Mouse (Mus musculus) midbrain, embryonic 15.5 days (tissue): ENCODE measurements around the gene Rpap3. TPM values are rescaled to one million over a fixed set of nuclear protein-coding genes. Genes with fewer than 3 reads are reported as not detected.
A peak's percentile ranks its signal among the peaks of the same experiment; 100 is the strongest.
"Not testable (repeated sequence)": the region's sequence is repeated elsewhere in the genome, so short reads cannot be mapped to it uniquely, and the experiment has no call there.

ENCODE experiments used
- ATAC-seq: fragments of 200-750 bp; cut with Nextera tagmentation; replicated peaks from 2 replicates; pipeline ENCODE4 v1.8.0; 2017; ENCODE audit warnings: moderate TSS enrichment
- H3K27ac ChIP-seq: fragments of 300-500 bp; sonication (generic); 2 replicates; pipeline ENCODE4 v1.5.1; 2015; ENCODE audit warnings: mild to moderate bottlenecking, inconsistent platforms
- H3K27me3 ChIP-seq: fragments of 300-500 bp; sonication (generic); replicated peaks from 2 replicates; pipeline ENCODE4 v1.6.1; 2015; ENCODE audit warnings: inconsistent platforms
- H3K36me3 ChIP-seq: fragments of 300-500 bp; sonication (generic); replicated peaks from 2 replicates; pipeline ENCODE4 v1.6.1; 2015; ENCODE audit warnings: inconsistent platforms
- H3K4me1 ChIP-seq: fragments of 300-500 bp; sonication (generic); 2 replicates; pipeline ENCODE4 v1.6.1; 2015; ENCODE audit warnings: inconsistent platforms
- H3K4me2 ChIP-seq: fragments of 300-500 bp; sonication (generic); 2 replicates; pipeline ENCODE4 v1.6.1; 2015; ENCODE audit warnings: inconsistent platforms, mild to moderate bottlenecking, moderate library complexity
- H3K4me3 ChIP-seq: fragments of 300-500 bp; sonication (generic); 2 replicates; pipeline ENCODE4 v1.5.1; 2015; ENCODE audit warnings: mild to moderate bottlenecking, inconsistent platforms
- H3K9ac ChIP-seq: fragments of 300-500 bp; sonication (generic); 2 replicates; pipeline ENCODE4 v1.6.1; 2015; ENCODE audit warnings: mild to moderate bottlenecking, inconsistent platforms
- H3K9me3 ChIP-seq: fragments of 300-500 bp; sonication (generic); 2 replicates; pipeline ENCODE4 v1.6.1; 2016; ENCODE audit warnings: inconsistent platforms
- WGBS: fragments of 180-500 bp; shearing (Covaris S2); methylation state at CpG from one replicate; pipeline ENCODE4 v1.1.7; 2015; ENCODE audit warnings: mixed read lengths; 5-methylcytosine and 5-hydroxymethylcytosine counted together
- polyA plus RNA-seq: library from polyadenylated mRNA; unstranded; fragments of >200 nt; fragmentation: Nextera tagmentation; extraction: Ambion mirVana; gene quantifications from 2 replicates; pipeline ENCODE4 v1.2.1, GENCODE M21; 2015

The Rpap3 gene
- polyA plus RNA-seq, 1 experiment from 2014 or later, result 33.7 TPM

DNA sequence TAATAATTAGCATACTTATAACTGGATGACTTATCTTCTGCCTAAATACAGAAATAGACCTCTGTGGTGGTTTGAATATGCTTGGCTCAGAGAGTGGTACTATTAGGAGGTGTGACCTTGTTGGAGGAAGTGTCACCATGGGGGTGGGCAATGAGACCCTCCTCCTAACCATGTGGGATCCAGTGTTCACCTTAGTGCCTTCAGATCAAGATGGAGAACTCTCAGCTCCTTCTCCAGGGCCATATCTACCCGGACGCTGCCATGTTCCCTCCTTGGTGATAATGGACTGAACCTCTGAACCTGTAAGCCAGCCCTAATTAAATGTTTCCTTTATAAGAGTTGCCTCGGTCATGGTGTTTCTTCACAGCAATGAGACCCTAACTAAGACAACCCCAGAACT lies 28.3 kb downstream of the Rpap3 start:
- Histone ChIP-seq H3K4me2 (no peak overlapping the region), H3K4me3 (no peak overlapping the region), H3K9ac (no peak overlapping the region), H3K36me3 (peaks cover 46% of the 10 kb centered on the region), H3K9me3 (no peaks in the 10 kb centered on the region), H3K27ac (no peak overlapping the region), H3K27me3 (no peaks in the 10 kb centered on the region), H3K4me1 (peaks cover 13% of the 10 kb centered on the region)
- ATAC-seq, result no peak
- WGBS, result 97% methylated on average over 3 of the region's 3 CpGs

DNA sequence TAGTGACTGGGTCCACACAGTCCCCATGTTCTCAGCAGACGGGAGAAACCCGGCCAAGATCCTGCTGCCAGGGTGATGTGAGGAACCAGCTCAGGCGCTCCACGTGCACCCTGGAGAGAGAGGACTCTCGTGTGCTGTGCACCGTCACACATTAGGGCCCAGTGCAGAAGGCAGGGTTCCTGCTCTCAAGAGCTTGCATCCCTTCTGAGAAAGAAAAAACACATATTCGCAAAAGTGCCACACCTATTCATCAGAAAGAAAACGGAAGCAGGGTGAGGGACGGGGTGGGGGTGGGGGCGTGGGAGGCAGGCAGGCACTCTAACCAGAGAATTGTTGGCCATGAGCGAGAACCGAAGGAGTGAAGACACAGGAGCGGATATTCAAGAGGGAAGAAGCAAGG lies 29.7 kb downstream of the Rpap3 start:
- no peak overlapping the region for H3K4me3 ChIP-seq
- peaks cover 23% of the 10 kb centered on the region for H3K4me1 ChIP-seq
- no peak overlapping the region for H3K4me2 ChIP-seq
- no peaks in the 10 kb centered on the region for H3K27me3 ChIP-seq
- peaks cover 36% of the 10 kb centered on the region for H3K36me3 ChIP-seq
- no peaks in the 10 kb centered on the region for H3K9me3 ChIP-seq
- H3K9ac ChIP-seq, result no peak overlapping the region
- ATAC-seq, result no peak
- WGBS, result 93% methylated on average over 13 of the region's 13 CpGs
- H3K27ac ChIP-seq, result no peak overlapping the region

DNA sequence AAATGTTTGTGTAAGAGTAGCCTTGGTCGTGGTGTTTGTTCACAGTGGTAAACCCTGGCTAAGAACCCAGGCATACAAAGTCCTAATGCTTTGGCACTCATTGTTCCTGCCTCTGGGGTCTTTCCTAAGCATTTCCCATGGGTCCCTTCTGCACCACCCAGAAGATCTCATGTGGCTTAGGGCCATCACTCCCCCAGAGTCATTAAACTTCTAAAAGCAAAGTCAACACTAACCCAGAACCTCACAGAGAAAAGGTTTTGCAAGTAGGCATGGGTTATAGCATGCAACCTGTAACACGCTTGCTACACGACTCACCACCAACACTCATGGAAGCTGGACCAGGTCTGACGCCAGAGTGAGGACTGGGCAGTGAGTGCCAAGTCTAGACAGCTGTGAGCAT lies 31.2 kb downstream of the Rpap3 start:
- H3K4me3 ChIP-seq, result no peak overlapping the region
- no peaks in the 10 kb centered on the region for H3K9me3 ChIP-seq
- ATAC-seq, result no peak
- H3K4me1 ChIP-seq, result peaks cover 17% of the 10 kb centered on the region
- no peak overlapping the region for H3K4me2 ChIP-seq
- H3K27ac ChIP-seq, result no peak overlapping the region
- no peaks in the 10 kb centered on the region for H3K27me3 ChIP-seq
- H3K9ac ChIP-seq, result no peak overlapping the region
- peaks cover 30% of the 10 kb centered on the region for H3K36me3 ChIP-seq
- WGBS, result 99% methylated on average over 4 of the region's 4 CpGs

- H3K4me3 ChIP-seq, result no peak overlapping the region
- H3K9me3 ChIP-seq, result no peaks in the 10 kb centered on the region
- H3K4me2 ChIP-seq, result no peak overlapping the region
- WGBS, result 97% methylated on average over 7 of the region's 7 CpGs
- no peaks in the 10 kb centered on the region for H3K27me3 ChIP-seq
- ATAC-seq, result no peak
- H3K27ac ChIP-seq, result peak overlapping the region; percentile 84; the same call in 1 of the 2 replicates
- H3K4me1 ChIP-seq, result peaks cover 17% of the 10 kb centered on the region
- no peak overlapping the region for H3K9ac ChIP-seq
- peaks cover 30% of the 10 kb centered on the region for H3K36me3 ChIP-seq
Observed at GRCm38 (mm10) chr15:97673256-97674000, 32.2 kb downstream of the Rpap3 start.

DNA sequence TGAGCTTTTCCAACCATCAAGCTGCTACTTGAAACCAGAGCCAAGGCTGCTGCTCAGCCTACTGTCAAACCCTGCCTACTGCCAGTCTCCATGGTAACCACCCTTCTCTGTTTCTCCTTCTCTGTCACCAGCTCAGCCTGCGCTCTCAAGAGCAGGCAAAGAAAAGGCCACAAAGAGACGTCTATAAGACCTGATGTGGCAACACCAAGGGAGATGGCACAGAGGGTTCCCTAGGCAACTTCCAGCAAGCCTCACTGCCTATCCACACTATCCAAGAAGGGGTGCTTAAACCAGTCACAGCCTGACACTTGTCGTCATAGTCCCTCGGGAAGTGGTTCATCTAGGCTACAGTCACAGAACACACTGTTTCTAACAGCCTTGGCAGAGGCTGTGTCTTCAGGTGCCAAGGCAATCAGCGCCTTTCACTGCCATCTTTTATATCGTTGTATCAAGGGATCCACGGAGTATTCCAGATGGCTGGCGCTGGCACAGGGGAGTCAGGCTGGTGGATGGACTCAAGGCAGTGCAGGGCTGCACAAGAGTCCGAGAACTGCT lies 33.3 kb downstream of the Rpap3 start:
- Histone ChIP-seq H3K9ac (peak overlapping the region; percentile 1; the same call in 1 of the 2 replicates), H3K4me3 (no peak overlapping the region), H3K4me2 (no peak overlapping the region), H3K36me3 (peaks cover 18% of the 10 kb centered on the region), H3K27ac (peak overlapping the region; percentile 84), H3K9me3 (no peaks in the 10 kb centered on the region), H3K4me1 (peaks cover 23% of the 10 kb centered on the region), H3K27me3 (no peaks in the 10 kb centered on the region)
- peak; percentile 89 for ATAC-seq
- 39% methylated on average over 9 of the region's 9 CpGs for WGBS

DNA sequence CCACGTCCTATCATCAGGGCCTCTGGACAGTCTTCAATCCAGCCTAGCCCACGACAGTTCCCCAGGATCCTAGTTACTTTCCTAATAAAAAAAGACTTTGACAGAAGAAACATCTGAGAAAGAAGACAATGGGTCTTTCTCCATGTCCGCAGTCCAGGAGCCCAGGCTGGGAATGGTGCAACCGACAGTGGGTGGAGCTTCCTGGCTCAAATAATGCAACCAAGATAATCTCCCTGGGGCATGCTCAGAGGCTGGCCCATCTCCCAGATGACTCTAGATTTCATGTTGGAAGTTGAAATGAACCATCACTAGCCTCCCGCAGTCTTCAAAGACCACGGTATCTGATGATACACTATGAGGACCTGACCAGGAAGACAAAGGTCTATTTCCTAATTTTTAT lies 35.1 kb downstream of the Rpap3 start:
- WGBS, result 73% methylated on average over 6 of the region's 6 CpGs
- no peaks in the 10 kb centered on the region for H3K27me3 ChIP-seq
- ATAC-seq, result no peak
- H3K4me2 ChIP-seq, result no peak overlapping the region
- no peak overlapping the region for H3K9ac ChIP-seq
- H3K4me3 ChIP-seq, result no peak overlapping the region
- no peak overlapping the region for H3K27ac ChIP-seq
- H3K36me3 ChIP-seq, result peaks cover 7% of the 10 kb centered on the region
- peaks cover 23% of the 10 kb centered on the region for H3K4me1 ChIP-seq
- no peaks in the 10 kb centered on the region for H3K9me3 ChIP-seq

DNA sequence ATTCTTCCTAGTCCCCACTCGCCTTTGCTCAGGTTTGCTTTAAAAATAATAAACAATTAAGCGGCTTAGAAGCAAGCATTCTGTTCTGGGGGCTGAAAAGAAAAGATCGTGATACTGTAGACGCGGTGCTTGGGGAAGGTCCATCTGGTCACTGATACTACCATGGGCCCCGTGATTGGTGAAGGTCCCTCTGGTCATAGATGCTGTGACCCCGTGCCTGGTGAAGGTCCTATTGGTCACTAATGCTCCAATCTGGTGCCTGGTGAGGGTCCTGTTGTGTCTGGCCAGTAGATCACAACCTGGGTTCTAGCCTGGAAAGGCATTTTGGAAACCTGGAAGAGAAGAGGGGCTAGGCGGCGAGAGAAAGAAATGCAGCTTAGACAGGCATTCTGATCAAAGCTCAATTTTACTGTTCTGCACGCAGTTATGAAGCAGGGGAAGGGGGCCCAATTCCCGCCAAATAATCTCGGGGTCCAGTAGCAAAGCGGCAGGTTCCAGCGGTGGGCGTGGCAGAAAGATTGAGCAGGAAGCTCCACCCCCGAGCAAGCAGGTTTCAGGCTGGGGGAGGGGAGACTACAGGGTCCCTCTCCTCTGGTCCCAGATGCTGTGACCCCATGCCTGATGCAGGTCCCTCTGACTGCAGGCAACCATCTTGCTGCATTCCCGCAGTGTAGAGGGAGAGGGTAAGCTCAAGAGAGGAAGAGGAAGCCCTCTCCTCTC lies 37.3 kb downstream of the Rpap3 start:
- not testable (repeated sequence) for H3K9me3 ChIP-seq, ATAC-seq, H3K27me3 ChIP-seq, H3K9ac ChIP-seq, H3K4me3 ChIP-seq, H3K36me3 ChIP-seq
- Histone ChIP-seq H3K4me2 (peak overlapping the region; percentile 10; the same call in 1 of the 2 replicates), H3K4me1 (peaks cover 23% of the 10 kb centered on the region), H3K27ac (peak overlapping the region; percentile 60; the same call in 1 of the 2 replicates)
- 62% methylated on average over 17 of the region's 17 CpGs for WGBS

GRCm38 (mm10) chr15:97667437-97667836 lies 38.2 kb downstream of the Rpap3 start:
- 18% methylated on average over 7 of the region's 7 CpGs for WGBS
- Histone ChIP-seq H3K4me2 (peak overlapping the region; percentile 10; the same call in 1 of the 2 replicates), H3K4me1 (peaks cover 17% of the 10 kb centered on the region), H3K4me3 (no peak overlapping the region), H3K9ac (no peak overlapping the region), H3K27me3 (no peaks in the 10 kb centered on the region), H3K36me3 (no peaks in the 10 kb centered on the region), H3K27ac (peak overlapping the region; percentile 60), H3K9me3 (no peaks in the 10 kb centered on the region)
- ATAC-seq, result no peak

- no peak overlapping the region for H3K27ac ChIP-seq
- no peak overlapping the region for H3K4me2 ChIP-seq
- H3K9ac ChIP-seq, result no peak overlapping the region
- peaks cover 6% of the 10 kb centered on the region for H3K4me1 ChIP-seq
- H3K9me3 ChIP-seq, result no peaks in the 10 kb centered on the region
- H3K27me3 ChIP-seq, result no peaks in the 10 kb centered on the region
- no peak; the same call in 1 of the 2 replicates for ATAC-seq
- no peak overlapping the region for H3K4me3 ChIP-seq
- WGBS, result 92% methylated on average over 10 of the region's 10 CpGs
- no peaks in the 10 kb centered on the region for H3K36me3 ChIP-seq
Observed at GRCm38 (mm10) chr15:97666457-97666770, 39.2 kb downstream of the Rpap3 start.

DNA sequence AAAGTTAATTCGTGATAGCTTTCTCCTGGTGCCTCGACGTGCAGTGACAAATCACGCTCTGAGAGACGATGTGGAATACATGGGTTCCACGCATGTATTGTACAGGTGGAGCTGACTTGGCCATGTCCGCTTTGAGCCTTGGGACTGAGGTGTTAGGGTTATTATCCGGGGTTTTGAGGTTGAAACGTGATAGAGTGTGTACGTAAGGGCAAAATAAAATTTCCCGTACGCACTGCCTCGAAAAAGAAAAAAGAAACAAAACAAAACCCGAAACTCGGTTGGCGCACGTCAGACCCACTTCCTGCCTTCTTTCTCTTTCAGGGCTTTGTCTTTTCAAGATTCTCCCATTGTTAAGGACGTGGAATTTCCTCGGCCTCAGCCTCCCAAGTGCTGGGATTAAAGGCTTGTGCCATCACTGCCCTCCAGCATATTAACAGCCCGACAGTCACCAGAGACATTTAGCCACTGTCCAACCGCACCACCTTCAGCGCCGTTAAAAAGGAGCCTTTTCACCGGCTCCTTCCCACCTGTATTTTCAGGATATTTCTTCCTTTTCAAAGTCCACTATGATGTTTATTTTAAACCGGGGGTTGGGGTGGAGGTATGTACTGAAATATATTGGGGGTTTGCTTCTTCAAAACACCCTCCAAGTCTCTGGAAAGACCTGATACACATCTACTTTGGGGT lies 39.7 kb downstream of the Rpap3 start:
- 68% methylated on average over 25 of the region's 25 CpGs for WGBS
- Histone ChIP-seq H3K4me2 (no peak overlapping the region), H3K36me3 (no peaks in the 10 kb centered on the region), H3K4me1 (peaks cover 5% of the 10 kb centered on the region; the same call in 1 of the 2 replicates), H3K9ac (no peak overlapping the region), H3K27me3 (peaks cover 3% of the 10 kb centered on the region; the same call in 1 of the 2 replicates), H3K27ac (no peak overlapping the region), H3K4me3 (no peak overlapping the region), H3K9me3 (no peaks in the 10 kb centered on the region)
- no peak for ATAC-seq

- ATAC-seq, result no peak
- H3K4me1 ChIP-seq, result peaks cover 5% of the 10 kb centered on the region; the same call in 1 of the 2 replicates
- peaks cover 4% of the 10 kb centered on the region; the same call in 1 of the 2 replicates for H3K27me3 ChIP-seq
- H3K36me3 ChIP-seq, result no peaks in the 10 kb centered on the region
- no peak overlapping the region for H3K27ac ChIP-seq
- WGBS, result 61% methylated on average over 16 of the region's 16 CpGs
- no peak overlapping the region for H3K9ac ChIP-seq
- H3K9me3 ChIP-seq, result no peaks in the 10 kb centered on the region
- no peak overlapping the region for H3K4me2 ChIP-seq
- H3K4me3 ChIP-seq, result no peak overlapping the region
Observed at GRCm38 (mm10) chr15:97664981-97665668, 40.5 kb downstream of the Rpap3 start.
